Mouse (Mus musculus): ENCODE data around the gene Vmn1r12. TPM values are rescaled to one million over a fixed set of nuclear protein-coding genes. Genes with fewer than 3 reads are reported as not detected.
"Not testable (repeated sequence)": the region's sequence is repeated elsewhere in the genome, so short reads cannot be mapped to it uniquely, and the experiment has no call there.

The Vmn1r12 gene
- not detected in 2 replicates for polyA plus RNA-seq (2014; fragmentation: Nextera tagmentation; extraction: Ambion mirVana)

- Histone ChIP-seq H3K9ac (replicated peaks; ENCODE audit: low read length) (no peak within 1 kb of the TSS), H3K36me3 (ENCODE audit: control insufficient read depth, insufficient read depth, low read length) (no peaks in the 10 kb centered on the region), H3K9me3 (ENCODE audit: control insufficient read depth, low read length) (no peaks in the 10 kb centered on the region), H3K27me3 (ENCODE audit: control insufficient read depth, insufficient read depth, low read length) (no peaks in the 10 kb centered on the region), H3K4me1 (ENCODE audit: control insufficient read depth, insufficient read depth, low read length) (no peaks in the 10 kb centered on the region), H3K4me3 (replicated peaks; ENCODE audit: low read depth, low read length) (no peak within 1 kb of the TSS), H3K27ac (replicated peaks; ENCODE audit: low read depth, low read length) (no peak within 1 kb of the TSS), H3K4me2 (ENCODE audit: low read length) (no peak within 1 kb of the TSS)
- WGBS = 86% methylated on average over 2 of the region's 2 CpGs
- DNase-seq (no peak), ATAC-seq (ENCODE audit: low FRiP score, low TSS enrichment) (no peak)
These were observed at the start of gene Vmn1r12 for GRCm38 (mm10) chr6:57156619-57157018. TSS of gene Vmn1r12 (plus strand) at chr6:57156919.

DNA sequence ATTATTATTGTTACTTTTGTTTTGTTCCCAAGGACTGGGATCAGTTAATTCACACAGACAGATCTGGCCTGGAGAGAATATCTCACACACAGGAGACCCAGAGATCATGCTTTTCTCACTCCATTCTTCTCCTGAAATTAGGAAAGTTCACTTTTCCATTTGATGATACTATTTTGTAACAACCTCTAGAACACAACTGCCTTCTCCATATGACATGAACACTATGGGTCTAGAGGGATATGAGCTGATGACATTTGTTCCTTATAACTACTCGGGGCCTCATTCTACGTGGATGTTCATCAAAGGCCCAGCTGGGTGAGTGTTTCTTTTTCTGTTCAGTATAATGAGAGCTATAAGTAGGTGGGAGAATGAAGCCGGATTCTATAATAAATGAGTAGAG is 47.6 kb upstream of the Vmn1r12 start, which contains the start of gene Vmn1r10:
Vmn1r10 (plus strand) TSS at position 301 of the 400 bp plus-strand sequence.
- H3K4me1 ChIP-seq (ENCODE audit: control insufficient read depth, insufficient read depth, low read length) = no peaks in the 10 kb centered on the region
- WGBS = 89% methylated on average over 3 of the region's 3 CpGs
- ATAC-seq (ENCODE audit: low FRiP score, low TSS enrichment) (no peak), DNase-seq (no peak)
- H3K9me3 ChIP-seq (ENCODE audit: control insufficient read depth, low read length) = no peaks in the 10 kb centered on the region
- H3K4me2 ChIP-seq (ENCODE audit: low read length) = no peak within 1 kb of the TSS
- H3K4me3 ChIP-seq (replicated peaks; ENCODE audit: low read depth, low read length) = no peak within 1 kb of the TSS
- no peaks in the 10 kb centered on the region for H3K27me3 ChIP-seq (ENCODE audit: control insufficient read depth, insufficient read depth, low read length)
- no peak within 1 kb of the TSS for H3K27ac ChIP-seq (replicated peaks; ENCODE audit: low read depth, low read length)
- no peak within 1 kb of the TSS for H3K9ac ChIP-seq (replicated peaks; ENCODE audit: low read length)
- H3K36me3 ChIP-seq (ENCODE audit: control insufficient read depth, insufficient read depth, low read length) = no peaks in the 10 kb centered on the region

DNA sequence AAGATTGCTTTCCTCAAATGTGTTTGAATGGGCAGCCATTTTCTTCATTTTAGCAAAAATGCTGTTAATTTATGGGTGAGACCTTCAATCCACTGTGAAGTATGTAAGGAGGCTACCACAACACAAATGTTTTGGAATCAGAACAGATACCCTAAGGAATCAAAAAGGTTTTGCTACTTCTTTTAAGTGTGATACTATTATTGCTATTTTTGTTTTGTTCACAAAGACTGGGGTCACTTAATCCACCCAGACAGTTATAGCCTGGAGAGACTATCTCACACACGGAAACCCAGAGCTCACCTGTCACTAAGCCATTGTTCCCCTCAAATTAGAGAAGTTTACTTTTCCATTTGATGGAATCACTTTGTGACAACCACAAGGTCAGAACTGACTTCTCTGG is 23.6 kb upstream of the Vmn1r12 start, which contains the start of gene Vmn1r11:
Vmn1r11 (plus strand) TSS at position 301 of the 400 bp plus-strand sequence.
- no peaks in the 10 kb centered on the region for H3K36me3 ChIP-seq (ENCODE audit: control insufficient read depth, insufficient read depth, low read length)
- no peak within 1 kb of the TSS for H3K4me3 ChIP-seq (replicated peaks; ENCODE audit: low read depth, low read length)
- no peak within 1 kb of the TSS for H3K4me2 ChIP-seq (ENCODE audit: low read length)
- no peaks in the 10 kb centered on the region for H3K9me3 ChIP-seq (ENCODE audit: control insufficient read depth, low read length)
- no peaks in the 10 kb centered on the region for H3K4me1 ChIP-seq (ENCODE audit: control insufficient read depth, insufficient read depth, low read length)
- H3K27ac ChIP-seq (replicated peaks; ENCODE audit: low read depth, low read length) = no peak within 1 kb of the TSS
- WGBS = 78% methylated on average over 1 of the region's 1 CpGs
- no peak for ATAC-seq (ENCODE audit: low FRiP score, low TSS enrichment)
- no peak within 1 kb of the TSS for H3K9ac ChIP-seq (replicated peaks; ENCODE audit: low read length)
- no peak for DNase-seq
- no peaks in the 10 kb centered on the region for H3K27me3 ChIP-seq (ENCODE audit: control insufficient read depth, insufficient read depth, low read length)

GRCm38 (mm10) chr6:57190016-57190415 is 33.3 kb downstream of the Vmn1r12 start:
- ATAC-seq (ENCODE audit: low FRiP score, low TSS enrichment); DNase-seq; H3K9me3 ChIP-seq (ENCODE audit: control insufficient read depth, low read length); H3K4me1 ChIP-seq (ENCODE audit: control insufficient read depth, insufficient read depth, low read length); H3K4me3 ChIP-seq (replicated peaks; ENCODE audit: low read depth, low read length); H3K4me2 ChIP-seq (ENCODE audit: low read length); H3K36me3 ChIP-seq (ENCODE audit: control insufficient read depth, insufficient read depth, low read length); H3K9ac ChIP-seq (replicated peaks; ENCODE audit: low read length); H3K27ac ChIP-seq (replicated peaks; ENCODE audit: low read depth, low read length); H3K27me3 ChIP-seq (ENCODE audit: control insufficient read depth, insufficient read depth, low read length): not testable (repeated sequence)
- 72% methylated on average over 3 of the region's 3 CpGs for WGBS

GRCm38 (mm10) chr6:57202990-57203389 is 46.3 kb downstream of the Vmn1r12 start, which contains the start of gene Vmn1r13:
TSS of gene Vmn1r13 (plus strand) at chr6:57203290.
- WGBS = 96% methylated on average over 1 of the region's 1 CpGs
- not testable (repeated sequence) for H3K4me1 ChIP-seq (ENCODE audit: control insufficient read depth, insufficient read depth, low read length); DNase-seq; H3K27ac ChIP-seq (replicated peaks; ENCODE audit: low read depth, low read length); H3K9ac ChIP-seq (replicated peaks; ENCODE audit: low read length); ATAC-seq (ENCODE audit: low FRiP score, low TSS enrichment); H3K9me3 ChIP-seq (ENCODE audit: control insufficient read depth, low read length); H3K4me2 ChIP-seq (ENCODE audit: low read length); H3K4me3 ChIP-seq (replicated peaks; ENCODE audit: low read depth, low read length); H3K27me3 ChIP-seq (ENCODE audit: control insufficient read depth, insufficient read depth, low read length); H3K36me3 ChIP-seq (ENCODE audit: control insufficient read depth, insufficient read depth, low read length)

Other genes starting within 250 kb of the Vmn1r12 start
- 198 and 204 TPM in 2 replicates for gene Nt5c3, start 233.0 kb upstream of the Vmn1r12 start, polyA plus RNA-seq (2014; fragmentation: Nextera tagmentation; extraction: Ambion mirVana)
- gene Vmn1r4, start 232.9 kb upstream of the Vmn1r12 start, polyA plus RNA-seq (2014; fragmentation: Nextera tagmentation; extraction: Ambion mirVana) = 0.46 and 0.93 TPM in 2 replicates
- not detected in 2 replicates for gene Vmn1r5, start 186.6 kb upstream of the Vmn1r12 start, polyA plus RNA-seq (2014; fragmentation: Nextera tagmentation; extraction: Ambion mirVana)
- not detected in 2 replicates for gene Vmn1r6, start 159.7 kb upstream of the Vmn1r12 start, polyA plus RNA-seq (2014; fragmentation: Nextera tagmentation; extraction: Ambion mirVana)
- gene Vmn1r7, start 131.6 kb upstream of the Vmn1r12 start, polyA plus RNA-seq (2014; fragmentation: Nextera tagmentation; extraction: Ambion mirVana) = not detected in 2 replicates
- not detected in 2 replicates for gene Vmn1r8, start 124.6 kb upstream of the Vmn1r12 start, polyA plus RNA-seq (2014; fragmentation: Nextera tagmentation; extraction: Ambion mirVana)
- gene Vmn1r9, start 90.1 kb upstream of the Vmn1r12 start, polyA plus RNA-seq (2014; fragmentation: Nextera tagmentation; extraction: Ambion mirVana) = not detected in 2 replicates
- gene Vmn1r10, start 47.5 kb upstream of the Vmn1r12 start, polyA plus RNA-seq (2014; fragmentation: Nextera tagmentation; extraction: Ambion mirVana) = not detected in 2 replicates
- not detected in 2 replicates for gene Vmn1r11, start 23.5 kb upstream of the Vmn1r12 start, polyA plus RNA-seq (2014; fragmentation: Nextera tagmentation; extraction: Ambion mirVana)
- gene Vmn1r13, start 46.4 kb downstream of the Vmn1r12 start, polyA plus RNA-seq (2014; fragmentation: Nextera tagmentation; extraction: Ambion mirVana) = not detected in 2 replicates
- gene Vmn1r14, start 74.8 kb downstream of the Vmn1r12 start, polyA plus RNA-seq (2014; fragmentation: Nextera tagmentation; extraction: Ambion mirVana) = not detected in 2 replicates
- gene Vmn1r15, start 101.0 kb downstream of the Vmn1r12 start, polyA plus RNA-seq (2014; fragmentation: Nextera tagmentation; extraction: Ambion mirVana) = not detected in 2 replicates
- gene Vmn1r16, start 172.6 kb downstream of the Vmn1r12 start, polyA plus RNA-seq (2014; fragmentation: Nextera tagmentation; extraction: Ambion mirVana) = not detected in 2 replicates
- not detected in 2 replicates for gene Vmn1r17, start 206.8 kb downstream of the Vmn1r12 start, polyA plus RNA-seq (2014; fragmentation: Nextera tagmentation; extraction: Ambion mirVana)
- gene Vmn1r18, start 238.9 kb downstream of the Vmn1r12 start, polyA plus RNA-seq (2014; fragmentation: Nextera tagmentation; extraction: Ambion mirVana) = not detected in 2 replicates
- gene Vmn1r19, start 246.9 kb downstream of the Vmn1r12 start, polyA plus RNA-seq (2014; fragmentation: Nextera tagmentation; extraction: Ambion mirVana) = not detected in 2 replicates